Mouse (Mus musculus) skeletal muscle tissue, postnatal 0 days (tissue): ENCODE results near the gene Stau1. TPM values are rescaled to one million over a fixed set of nuclear protein-coding genes. Genes with fewer than 3 reads are reported as not detected.

ENCODE experiments used
- polyA plus RNA-seq: library from polyadenylated mRNA; unstranded; fragments of >200 nt; fragmentation: Nextera tagmentation; extraction: Ambion mirVana; gene quantifications from 2 replicates; pipeline ENCODE4 v1.2.1, GENCODE M21; 2015

The Stau1 gene
- 48.5 and 54.0 TPM in 2 replicates for polyA plus RNA-seq

GRCm38 (mm10) chr2:166995796-166996532 is at the start of gene Stau1:
Stau1 (minus strand) TSS chr2:166996299.

GRCm38 (mm10) chr2:167014702-167015381 is 18.7 kb upstream of the Stau1 start, which contains the start of gene Ddx27:
Ddx27 (plus strand) TSS chr2:167015193.

GRCm38 (mm10) chr2:166905711-166906522 is 90.2 kb downstream of the Stau1 start, which contains the start of gene Cse1l:
Cse1l (plus strand) TSS chr2:166906040.

Other genes with a start within 250 kb of the Stau1 start
- gene Trp53rkb, start 203.8 kb downstream of the Stau1 start, polyA plus RNA-seq, result 4.9 and 5.8 TPM in 2 replicates
- gene Arfgef2, start 190.7 kb downstream of the Stau1 start, polyA plus RNA-seq, result 3.3 and 3.5 TPM in 2 replicates
- gene Cse1l, start 90.3 kb downstream of the Stau1 start, polyA plus RNA-seq, result 30.3 and 34.2 TPM in 2 replicates
- 13.6 and 18.8 TPM in 2 replicates for gene Ddx27, start 18.9 kb upstream of the Stau1 start, polyA plus RNA-seq
- 3.6 and 4.2 TPM in 2 replicates for gene Znfx1, start 66.7 kb upstream of the Stau1 start, polyA plus RNA-seq
- 3.1 and 3.7 TPM in 2 replicates for gene Kcnb1, start 193.9 kb upstream of the Stau1 start, polyA plus RNA-seq
- gene Ptgis, start 244.3 kb upstream of the Stau1 start, polyA plus RNA-seq, result 22.2 and 22.4 TPM in 2 replicates